ENCODE assay signal across 10 mouse cellular contexts in genomic region chr7:111547069-111547468, GRCm38 (mm10).
DNase-seq lines count a peak whose midpoint lies in the region; ATAC-seq lines count a peak whose summit lies in the region.
"Had no signal": no experiment of that assay in that cellular context is flagged by ENCODE, and none has a peak within 500 bp of the region (broad histone marks: within the 10 kb centered on the region; RNA-seq: fewer than 3 reads in every experiment).

No protein-coding gene starts in this region.

- no peaks in the 10 kb centered on the region for H3K36me3 ChIP-seq in neural tube, embryonic 11.5 days (ENCODE audit: control insufficient read depth, insufficient read depth, low read length)
- no peaks in the 10 kb centered on the region for H3K36me3 ChIP-seq in hindbrain, embryonic 10.5 days
- H3K36me3 ChIP-seq in midbrain, embryonic 12.5 days = no peaks in the 10 kb centered on the region

- no peak overlapping the region for H3K27ac ChIP-seq in neural tube, embryonic 11.5 days (ENCODE audit: low read depth, low read length)
- peak overlapping the region; percentile 53 for H3K27ac ChIP-seq in hindbrain, embryonic 10.5 days
- H3K27ac ChIP-seq in midbrain, embryonic 12.5 days (replicated peaks) = peak overlapping the region; percentile 66
- H3K27ac ChIP-seq: gastrocnemius, adult 2 months had no signal

- ATAC-seq in neural tube, embryonic 11.5 days (ENCODE audit: insufficient read depth, low FRiP score, low TSS enrichment) = peak; percentile 72
- peak; percentile 63 for ATAC-seq in midbrain, embryonic 12.5 days (ENCODE audit: low FRiP score, low read depth)
- ATAC-seq: intestine, postnatal 0 days had no signal

- H3K4me3 ChIP-seq in neural tube, embryonic 11.5 days (ENCODE audit: low read depth, low read length) = no peak overlapping the region
- H3K4me3 ChIP-seq in hindbrain, embryonic 10.5 days = no peak overlapping the region
- H3K4me3 ChIP-seq in midbrain, embryonic 12.5 days = no peak overlapping the region
- H3K4me3 ChIP-seq: gastrocnemius, adult 2 months had no signal

- no peak overlapping the region for H3K4me2 ChIP-seq in neural tube, embryonic 11.5 days (ENCODE audit: low read depth)
- H3K4me2 ChIP-seq in midbrain, embryonic 12.5 days (replicated peaks) = peak overlapping the region; percentile 29

- WGBS in neural tube, embryonic 11.5 days = 39% methylated on average over 10 of the region's 10 CpGs
- 45% methylated on average over 10 of the region's 10 CpGs for WGBS in hindbrain, embryonic 10.5 days
- WGBS in midbrain, embryonic 12.5 days = 25% methylated on average over 10 of the region's 10 CpGs

- no peaks in the 10 kb centered on the region for H3K27me3 ChIP-seq in neural tube, embryonic 11.5 days (ENCODE audit: control insufficient read depth, insufficient read depth, low read length)
- no peaks in the 10 kb centered on the region; the same call in none of the 2 replicates for H3K27me3 ChIP-seq in hindbrain, embryonic 10.5 days (ENCODE audit: insufficient read depth, poor library complexity, severe bottlenecking)
- H3K27me3 ChIP-seq in midbrain, embryonic 12.5 days = peaks cover 21% of the 10 kb centered on the region

- peak; percentile 69 for DNase-seq in neural tube, embryonic 11.5 days (ENCODE audit: low spot score)
- no peak for DNase-seq in neural tube, embryonic 10.5 days (ENCODE audit: extremely low spot score, low spot score)
- peak; percentile 31 for DNase-seq in hindbrain, embryonic 10.5 days (ENCODE audit: low spot score)
- DNase-seq in adrenal gland, postnatal 36 days = no peak
- DNase-seq in thymus, postnatal 25 days = no peak
- DNase-seq in spleen, adult 12 weeks (ENCODE audit: low spot score) = no peak
- no peak for DNase-seq in adipocyte (ENCODE audit: low spot score)
- DNase-seq: gastrocnemius, adult 2 months had no signal

- H3K4me1 ChIP-seq in neural tube, embryonic 11.5 days (ENCODE audit: control insufficient read depth, insufficient read depth, low read length) = peaks cover 8% of the 10 kb centered on the region; the same call in 1 of the 2 replicates
- H3K4me1 ChIP-seq in hindbrain, embryonic 10.5 days (replicated peaks) = peaks cover 24% of the 10 kb centered on the region
- peaks cover 29% of the 10 kb centered on the region for H3K4me1 ChIP-seq in midbrain, embryonic 12.5 days

- no peaks in the 10 kb centered on the region for H3K9me3 ChIP-seq in neural tube, embryonic 11.5 days (ENCODE audit: control insufficient read depth, low read length)
- no peaks in the 10 kb centered on the region for H3K9me3 ChIP-seq in hindbrain, embryonic 10.5 days
- H3K9me3 ChIP-seq in midbrain, embryonic 12.5 days = no peaks in the 10 kb centered on the region

- no peak overlapping the region for H3K9ac ChIP-seq in neural tube, embryonic 11.5 days (ENCODE audit: low read length)
- no peak overlapping the region for H3K9ac ChIP-seq in midbrain, embryonic 12.5 days (replicated peaks)

Comparison
In these comparisons a context has a peak if more than half of its experiments do, and no peak if none do; other contexts are left out.
1. DNase-seq: peak in neural tube, embryonic 11.5 days (single experiment) and hindbrain, embryonic 10.5 days (single experiment); none in neural tube, embryonic 10.5 days (single experiment), adrenal gland, postnatal 36 days (0 of 2), thymus, postnatal 25 days (single experiment), spleen, adult 12 weeks (single experiment) and adipocyte (single experiment).